Mouse (Mus musculus) heart, adult 2 months (tissue): Measurements from ENCODE around the gene Map1lc3b. TPM values are rescaled to one million over a fixed set of nuclear protein-coding genes. Genes with fewer than 3 reads are reported as not detected.

ENCODE experiments used
- DNase-seq, 2 experiments: peaks; one replicate each; pipeline ENCODE4 v3.0.0; 2021
- H3K27ac ChIP-seq: fragments of 200-600 bp; 2 replicates; pipeline ENCODE4 v1.8.1; 2022
- H3K27me3 ChIP-seq: fragments of 200-500 bp; 2 replicates; pipeline ENCODE4 v1.6.1; 2012; ENCODE audit warnings: mild to moderate bottlenecking, low read length, inconsistent platforms, mixed read lengths; ENCODE audit not compliant: control insufficient read depth, insufficient read depth
- H3K36me3 ChIP-seq: fragments of 200-500 bp; 2 replicates; pipeline ENCODE4 v1.6.1; 2012; ENCODE audit warnings: low read length, inconsistent platforms; ENCODE audit not compliant: control insufficient read depth, insufficient read depth
- H3K4me1 ChIP-seq: fragments of 200-500 bp; 2 replicates; pipeline ENCODE4 v1.6.1; 2011; ENCODE audit warnings: low read length; ENCODE audit not compliant: control insufficient read depth, insufficient read depth
- H3K4me3 ChIP-seq: fragments of 200-600 bp; 2 replicates; pipeline ENCODE4 v1.8.1; 2022
- H3K79me2 ChIP-seq: fragments of 200-500 bp; replicated peaks from 2 replicates; pipeline ENCODE4 v1.6.1; 2012; ENCODE audit warnings: mild to moderate bottlenecking, inconsistent platforms, low read length, moderate library complexity, mixed read lengths; ENCODE audit not compliant: control insufficient read depth, insufficient read depth
- H3K9ac ChIP-seq: fragments of 200-500 bp; 2 replicates; pipeline ENCODE4 v1.6.1; 2012; ENCODE audit warnings: low read depth, mild to moderate bottlenecking, control low read depth, inconsistent platforms, low read length, mixed read lengths
- CTCF ChIP-seq: fragments of 200-600 bp; IDR thresholded peaks from 2 replicates; pipeline ENCODE4 v1.8.1; 2022; ENCODE audit warnings: antibody characterized with exemption, mild to moderate bottlenecking, moderate library complexity
- EP300 ChIP-seq: fragments of 200-500 bp; IDR thresholded peaks from 2 replicates; pipeline ENCODE4 v1.6.1; 2011; ENCODE audit warnings: low read depth, low read length, control low read depth; ENCODE audit not compliant: insufficient read depth
- POLR2A ChIP-seq: fragments of 200-500 bp; IDR thresholded peaks from 2 replicates; pipeline ENCODE4 v1.6.1; 2011; ENCODE audit warnings: mild to moderate bottlenecking, low read depth, low read length, control low read depth; ENCODE audit not compliant: insufficient read depth
- WGBS: fragments of 180-500 bp; shearing (Covaris S2); methylation state at CpG from one replicate; pipeline ENCODE4 v1.1.7; 2018; 5-methylcytosine and 5-hydroxymethylcytosine counted together
- intact Hi-C: fragments of 180-260 bp; cut with DNase I; formaldehyde crosslinking; loops from one replicate; pipeline ENCODE4 v1.15.1; 2025
- polyA plus RNA-seq: library from polyadenylated mRNA; depleted of rRNA; stranded (reverse); fragments of >200 nt; gene quantifications from 2 replicates; pipeline ENCODE4 v1.2.3, GENCODE M21; 2012
- total RNA-seq, 2 experiments: library from RNA; stranded (reverse); gene quantifications; 2 replicates each; pipeline ENCODE4 v1.2.3; 2021

Gene Map1lc3b
- total and polyA plus RNA-seq, 3 experiments, result 129 to 277 (median 235) TPM

DNA sequence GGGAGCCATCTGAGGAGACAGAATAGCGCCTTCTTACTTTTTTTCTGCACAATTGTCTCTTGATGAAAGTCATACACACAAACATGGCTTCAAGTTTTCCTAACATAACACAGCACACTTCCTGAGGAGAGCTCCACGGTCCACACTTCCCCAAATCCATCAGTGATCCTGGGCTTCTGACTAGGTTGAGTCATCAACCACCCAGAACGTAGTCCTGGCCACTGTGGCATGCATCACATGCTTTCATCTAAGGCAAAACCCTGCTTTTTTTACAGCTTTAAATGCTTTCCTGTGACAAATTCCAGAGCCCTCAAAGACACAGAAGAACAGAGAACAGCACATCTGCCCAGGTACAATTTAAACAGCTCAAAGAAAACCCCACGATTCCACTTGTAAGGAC lies 38.5 kb downstream of the Map1lc3b start:
- Histone ChIP-seq H3K9ac (no peak overlapping the region), H3K36me3 (peaks cover 3% of the 10 kb centered on the region; the same call in 1 of the 2 replicates), H3K27ac (no peak overlapping the region), H3K27me3 (no peaks in the 10 kb centered on the region), H3K79me2 (peaks cover 7% of the 10 kb centered on the region), H3K4me1 (peaks cover 31% of the 10 kb centered on the region), H3K4me3 (no peak overlapping the region)
- TF ChIP-seq EP300 (no peak), CTCF (no peak), POLR2A (no peak)
- 75% methylated on average over 4 of the region's 4 CpGs for WGBS
- DNase-seq, result no peak
- intact Hi-C loops, result no loop called here

DNA sequence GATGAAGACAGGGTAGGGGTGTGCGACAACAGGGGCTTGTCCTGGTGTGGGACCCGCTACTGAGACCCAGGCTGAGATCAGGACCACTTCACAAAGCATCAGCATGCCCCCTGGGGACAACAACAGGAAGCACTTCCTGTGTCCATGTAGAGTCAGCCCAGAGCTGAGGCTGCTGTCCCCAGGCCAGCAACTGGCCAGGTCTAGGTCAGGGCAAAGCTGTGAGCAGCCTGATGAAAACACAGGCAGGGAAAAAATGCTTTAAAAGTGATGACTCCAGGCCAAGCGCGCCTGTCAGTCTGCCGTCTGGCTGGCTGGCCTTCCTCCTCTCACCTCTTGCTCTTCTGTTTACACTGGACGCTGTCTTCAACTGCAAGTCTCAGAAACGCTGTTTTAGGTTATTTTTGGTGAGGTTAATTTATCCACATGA lies 41.5 kb downstream of the Map1lc3b start:
- WGBS, result 26% methylated on average over 7 of the region's 7 CpGs
- Histone ChIP-seq H3K36me3 (peaks cover 3% of the 10 kb centered on the region; the same call in 1 of the 2 replicates), H3K9ac (no peak overlapping the region), H3K27ac (peak overlapping the region; percentile 79), H3K4me1 (peaks cover 33% of the 10 kb centered on the region), H3K27me3 (no peaks in the 10 kb centered on the region), H3K79me2 (peaks cover 2% of the 10 kb centered on the region), H3K4me3 (no peak overlapping the region)
- intact Hi-C loops, result no loop called here
- TF ChIP-seq EP300 (0 out of 2 replicates have a peak, but pooled peaks have one; percentile 57), POLR2A (no peak), CTCF (peak; percentile 34)
- peak; percentile 62 to 76 for DNase-seq

GRCm38 (mm10) chr8:121632401-121632800 lies 42.2 kb downstream of the Map1lc3b start:
- Histone ChIP-seq H3K4me1 (peaks cover 36% of the 10 kb centered on the region), H3K9ac (0 out of 2 replicates have a peak overlapping the region, but pooled peaks have one; percentile 15), H3K36me3 (peaks cover 3% of the 10 kb centered on the region; the same call in 1 of the 2 replicates), H3K79me2 (peaks cover 7% of the 10 kb centered on the region), H3K27ac (peak overlapping the region; percentile 79), H3K4me3 (no peak overlapping the region), H3K27me3 (no peaks in the 10 kb centered on the region)
- no peak for TF ChIP-seq POLR2A
- DNase-seq, result no peak
- intact Hi-C loops, result no loop called here
- 51% methylated on average over 5 of the region's 5 CpGs for WGBS

DNA sequence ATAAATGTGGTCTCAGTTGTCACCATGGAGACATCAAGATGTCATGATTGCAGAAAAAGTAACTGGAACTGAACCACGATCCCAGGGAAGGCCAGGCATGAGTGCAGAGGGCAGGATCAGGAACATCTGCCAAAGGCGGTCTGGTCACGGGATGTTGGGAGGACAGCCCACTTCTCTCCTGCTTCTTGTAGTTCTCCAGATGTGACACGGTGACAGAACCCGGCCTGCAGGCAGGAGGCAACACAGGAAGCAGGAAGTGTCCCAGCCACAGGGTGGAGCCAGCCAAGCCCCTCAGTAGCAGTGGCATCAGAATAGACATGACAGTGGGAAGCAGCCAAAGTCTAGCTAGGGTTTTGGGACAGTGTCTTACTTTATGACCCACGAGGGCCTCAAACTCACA lies 45.4 kb downstream of the Map1lc3b start:
- H3K27ac ChIP-seq, result peak overlapping the region; percentile 62
- no peak overlapping the region for H3K9ac ChIP-seq
- WGBS, result 14% methylated on average over 6 of the region's 6 CpGs

DNA sequence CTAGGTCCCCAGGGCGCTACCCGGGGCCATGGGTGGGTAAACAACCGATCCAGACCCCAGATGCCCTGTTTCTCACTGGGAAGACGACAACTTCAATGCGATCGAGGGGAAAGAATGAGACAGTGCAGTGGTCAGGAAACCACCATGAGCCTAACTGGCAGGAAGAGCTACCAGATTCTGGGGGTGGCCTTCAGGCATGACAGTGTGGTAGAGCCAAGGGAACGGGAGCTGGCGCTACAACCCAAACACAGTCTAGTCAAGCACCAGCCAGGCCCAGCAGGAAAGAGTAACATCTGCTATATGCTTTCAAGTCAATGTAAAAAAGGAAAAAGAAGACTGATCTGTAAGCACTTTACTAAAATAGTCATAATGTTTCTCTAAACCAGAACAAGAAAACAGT lies 46.0 kb downstream of the Map1lc3b start:
- intact Hi-C loops, result loop anchor here (2.0 to 5.0 kb wide), 2 partner anchors 15 to 34 kb away; no protein-coding TSS in a partner anchor
- no peaks in the 10 kb centered on the region for H3K27me3 ChIP-seq
- no peak overlapping the region for H3K9ac ChIP-seq
- DNase-seq, result no peak
- H3K4me3 ChIP-seq, result no peak overlapping the region
- TF ChIP-seq CTCF, result no peak
- TF ChIP-seq POLR2A, result no peak
- no peak for TF ChIP-seq EP300
- peaks cover 53% of the 10 kb centered on the region for H3K4me1 ChIP-seq
- WGBS, result 50% methylated on average over 8 of the region's 8 CpGs
- peak overlapping the region; percentile 62 for H3K27ac ChIP-seq
- H3K79me2 ChIP-seq, result peaks cover 20% of the 10 kb centered on the region
- peaks cover 3% of the 10 kb centered on the region; the same call in 1 of the 2 replicates for H3K36me3 ChIP-seq

More for the DNA sequence above, 45.4 kb downstream of the Map1lc3b start:
- Histone ChIP-seq H3K27me3 (no peaks in the 10 kb centered on the region), H3K79me2 (peaks cover 20% of the 10 kb centered on the region), H3K36me3 (peaks cover 3% of the 10 kb centered on the region; the same call in 1 of the 2 replicates), H3K4me1 (peaks cover 50% of the 10 kb centered on the region), H3K4me3 (no peak overlapping the region)
- peak; percentile 74 for TF ChIP-seq EP300
- TF ChIP-seq CTCF, result peak; percentile 42
- 0 out of 2 replicates have a peak, but pooled peaks have one; percentile 32 for TF ChIP-seq POLR2A
- DNase-seq, result peak; percentile 69 to 75
- intact Hi-C loops, result loop anchor here (5.0 kb wide), 1 partner anchor 33 kb away; no protein-coding TSS in a partner anchor

- Histone ChIP-seq H3K79me2 (peaks cover 14% of the 10 kb centered on the region), H3K27me3 (no peaks in the 10 kb centered on the region), H3K36me3 (no peaks in the 10 kb centered on the region), H3K27ac (no peak overlapping the region), H3K4me1 (peaks cover 51% of the 10 kb centered on the region), H3K9ac (no peak overlapping the region), H3K4me3 (no peak overlapping the region)
- intact Hi-C loops, result no loop called here
- TF ChIP-seq CTCF, result no peak
- TF ChIP-seq POLR2A, result no peak
- no peak for TF ChIP-seq EP300
- DNase-seq, result no peak
- 52% methylated on average over 3 of the region's 3 CpGs for WGBS
Measured at GRCm38 (mm10) chr8:121642804-121643203, 52.6 kb downstream of the Map1lc3b start.
